Mouse (Mus musculus) heart, embryonic 14.5 days (tissue): ENCODE results near the gene Tmppe. TPM values are rescaled to one million over a fixed set of nuclear protein-coding genes. Genes with fewer than 3 reads are reported as not detected.

Experiments
- ATAC-seq: fragments of 200-750 bp; cut with Nextera tagmentation; 2 replicates; pipeline ENCODE4 v1.8.0; 2017; ENCODE audit warnings: low read depth, moderate TSS enrichment; ENCODE audit not compliant: insufficient number of reproducible peaks, insufficient read depth, low FRiP score
- H3K27ac ChIP-seq, 2 experiments: fragments of 200-500 bp in 1 of 2; fragments of 300-500 bp in 1 of 2; sonication (generic) in 1 of 2; replicated peaks in 1 of 2; 2 replicates each; pipeline ENCODE4 v1.5.1; 2012 to 2014; ENCODE audit warnings: low read depth in 2 of 2, low read length in 2 of 2, control low read depth in 1 of 2, mild to moderate bottlenecking in 1 of 2, mixed read lengths in 1 of 2; ENCODE audit not compliant: control insufficient read depth in 1 of 2, insufficient read depth in 1 of 2
- H3K27me3 ChIP-seq: fragments of 300-500 bp; sonication (generic); 2 replicates; pipeline ENCODE4 v1.6.1; 2014; ENCODE audit warnings: mild to moderate bottlenecking, low read length, control low read depth; ENCODE audit not compliant: control insufficient read depth, insufficient read depth
- H3K36me3 ChIP-seq: fragments of 300-500 bp; sonication (generic); 2 replicates; pipeline ENCODE4 v1.6.1; 2014; ENCODE audit warnings: mild to moderate bottlenecking, control low read depth, low read length, mixed read lengths; ENCODE audit not compliant: control insufficient read depth, insufficient read depth
- H3K4me1 ChIP-seq, 2 experiments: fragments of 200-500 bp in 1 of 2; fragments of 300-500 bp in 1 of 2; sonication (generic) in 1 of 2; 2 replicates each; pipeline ENCODE4 v1.6.1; 2012 to 2014; ENCODE audit warnings: low read length in 2 of 2, control low read depth in 1 of 2, mixed read lengths in 1 of 2; ENCODE audit not compliant: control insufficient read depth in 2 of 2, insufficient read depth in 2 of 2
- H3K4me2 ChIP-seq: fragments of 300-500 bp; sonication (generic); 2 replicates; pipeline ENCODE4 v1.6.1; 2014; ENCODE audit warnings: mild to moderate bottlenecking, low read length
- H3K4me3 ChIP-seq, 2 experiments: fragments of 200-500 bp in 1 of 2; fragments of 300-500 bp in 1 of 2; sonication (generic) in 1 of 2; 2 replicates each; pipeline ENCODE4 v1.5.1; 2012 to 2014; ENCODE audit warnings: low read length in 2 of 2, mild to moderate bottlenecking in 2 of 2, control low read depth in 1 of 2, low read depth in 1 of 2, moderate library complexity in 1 of 2; ENCODE audit not compliant: control insufficient read depth in 1 of 2, insufficient read depth in 1 of 2
- H3K9ac ChIP-seq: fragments of 300-500 bp; sonication (generic); 2 replicates; pipeline ENCODE4 v1.6.1; 2014; ENCODE audit warnings: mild to moderate bottlenecking, low read length
- H3K9me3 ChIP-seq: fragments of 300-500 bp; sonication (generic); 2 replicates; pipeline ENCODE4 v1.6.1; 2016; ENCODE audit warnings: low read length, control low read depth; ENCODE audit not compliant: control insufficient read depth
- WGBS: fragments of 180-500 bp; shearing (Covaris S2); extraction: QIAGEN DNeasy Blood & Tissue Kit; methylation state at CpG from one replicate; pipeline ENCODE4 v1.1.7; 2014; 5-methylcytosine and 5-hydroxymethylcytosine counted together
- polyA plus RNA-seq: library from polyadenylated mRNA; unstranded; fragments of >200 nt; fragmentation: Nextera tagmentation; extraction: Ambion mirVana; gene quantifications from 2 replicates; pipeline ENCODE4 v1.2.1, GENCODE M21; 2014

Gene Tmppe
- polyA plus RNA-seq, 1 experiment from 2014 or later = 3.0 TPM

DNA sequence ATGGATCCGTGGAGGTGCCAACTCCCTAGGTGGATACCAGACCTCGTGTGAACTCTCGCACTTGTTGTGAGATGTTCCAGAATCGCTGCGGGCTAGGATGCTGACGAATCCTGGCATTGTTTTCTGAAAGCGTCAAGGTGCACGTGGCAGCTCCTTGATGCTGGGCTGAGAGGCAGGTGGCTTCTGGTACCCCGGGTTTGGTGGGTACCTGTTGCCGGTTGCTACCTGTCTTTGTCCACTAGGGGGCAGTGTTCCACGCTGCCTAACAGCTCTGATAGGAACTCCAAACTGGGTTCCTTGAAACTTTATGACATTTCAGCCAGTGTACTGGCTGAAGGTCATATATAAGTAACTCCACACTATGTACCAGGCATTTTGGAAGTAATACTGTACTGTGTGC is 14.8 kb downstream of the Tmppe start:
- H3K4me3 ChIP-seq = no peak overlapping the region
- no peak overlapping the region for H3K4me2 ChIP-seq
- H3K27ac ChIP-seq = no peak overlapping the region
- peaks cover 5% of the 10 kb centered on the region for H3K9me3 ChIP-seq
- H3K36me3 ChIP-seq = peaks cover 28% of the 10 kb centered on the region
- H3K27me3 ChIP-seq = no peaks in the 10 kb centered on the region
- peaks cover 7 to 8% of the 10 kb centered on the region in 2 experiments for H3K4me1 ChIP-seq
- no peak for ATAC-seq
- no peak overlapping the region for H3K9ac ChIP-seq
- 22% methylated on average over 11 of the region's 11 CpGs for WGBS

DNA sequence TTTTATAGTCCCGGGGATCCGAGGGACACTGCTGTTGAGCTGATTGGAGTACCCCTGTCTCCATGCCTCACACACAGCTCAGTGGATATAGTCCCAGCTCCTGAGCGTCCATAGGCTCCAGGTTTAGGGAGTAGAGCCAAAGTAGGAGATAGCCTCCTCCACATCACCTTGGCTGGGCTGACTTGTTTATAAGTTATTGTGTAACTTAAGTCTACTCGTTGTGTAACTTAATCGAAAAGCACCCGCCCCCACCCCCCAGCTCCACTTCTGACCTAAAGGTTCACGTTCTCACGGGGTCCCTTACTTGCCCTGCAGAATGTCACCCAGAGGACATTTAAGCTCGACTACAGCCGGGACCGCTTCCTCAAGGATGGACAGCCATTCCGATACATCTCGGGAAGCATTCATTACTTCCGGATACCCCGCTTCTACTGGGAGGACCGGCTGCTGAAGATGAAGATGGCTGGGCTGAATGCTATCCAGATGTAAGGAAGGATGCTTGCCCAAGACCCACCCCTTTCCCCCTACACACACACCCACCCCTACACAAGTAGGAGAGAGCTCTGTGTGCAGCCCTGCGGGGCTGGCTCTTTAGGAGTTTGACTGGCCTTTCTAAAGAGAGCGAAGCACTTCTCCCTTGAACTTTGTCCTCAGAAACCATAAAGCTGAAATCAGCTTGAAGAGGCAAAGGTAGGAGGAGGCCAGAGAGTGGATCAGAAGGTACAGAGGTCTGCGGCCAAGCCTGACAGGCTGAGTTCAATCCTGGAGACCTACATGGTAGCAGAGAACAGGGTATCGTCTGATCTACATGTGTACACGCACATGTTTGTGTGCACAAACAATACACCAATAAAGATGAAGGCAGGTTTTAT is 16.0 kb downstream of the Tmppe start:
- Histone ChIP-seq H3K4me1 (peaks cover 7 to 8% of the 10 kb centered on the region in 2 experiments), H3K9ac (no peak overlapping the region), H3K4me2 (no peak overlapping the region), H3K36me3 (peaks cover 25% of the 10 kb centered on the region), H3K27ac (no peak overlapping the region), H3K4me3 (no peak overlapping the region), H3K27me3 (no peaks in the 10 kb centered on the region), H3K9me3 (no peaks in the 10 kb centered on the region)
- ATAC-seq = no peak
- WGBS = 89% methylated on average over 21 of the region's 21 CpGs

DNA sequence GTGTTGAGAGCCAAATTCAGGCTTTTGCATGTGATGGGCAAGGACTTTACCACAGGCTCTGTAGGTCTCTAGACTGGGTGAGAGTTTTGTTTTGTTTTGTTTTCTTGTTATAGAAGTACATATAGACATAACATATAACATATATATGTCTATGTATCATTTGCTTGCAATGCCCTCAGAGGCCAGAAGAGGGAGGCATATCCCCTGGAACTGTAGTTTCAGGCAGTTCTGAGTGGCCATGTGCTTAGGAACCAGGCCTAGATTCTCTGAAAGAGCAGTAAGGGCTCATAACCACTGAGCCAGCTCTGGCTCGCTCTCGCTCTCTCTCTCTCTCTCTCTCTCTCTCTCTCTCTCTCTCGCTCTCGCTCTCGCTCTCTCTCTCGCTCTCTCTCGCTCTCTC is 17.3 kb downstream of the Tmppe start:
- ATAC-seq = no peak
- H3K36me3 ChIP-seq = peaks cover 20% of the 10 kb centered on the region
- H3K4me3 ChIP-seq = no peak overlapping the region
- H3K4me1 ChIP-seq = no peaks in the 10 kb centered on the region
- no peak overlapping the region for H3K27ac ChIP-seq
- H3K9ac ChIP-seq = no peak overlapping the region
- no peaks in the 10 kb centered on the region for H3K9me3 ChIP-seq
- no peaks in the 10 kb centered on the region for H3K27me3 ChIP-seq
- H3K4me2 ChIP-seq = no peak overlapping the region
- 87% methylated on average over 7 of the region's 7 CpGs for WGBS

DNA sequence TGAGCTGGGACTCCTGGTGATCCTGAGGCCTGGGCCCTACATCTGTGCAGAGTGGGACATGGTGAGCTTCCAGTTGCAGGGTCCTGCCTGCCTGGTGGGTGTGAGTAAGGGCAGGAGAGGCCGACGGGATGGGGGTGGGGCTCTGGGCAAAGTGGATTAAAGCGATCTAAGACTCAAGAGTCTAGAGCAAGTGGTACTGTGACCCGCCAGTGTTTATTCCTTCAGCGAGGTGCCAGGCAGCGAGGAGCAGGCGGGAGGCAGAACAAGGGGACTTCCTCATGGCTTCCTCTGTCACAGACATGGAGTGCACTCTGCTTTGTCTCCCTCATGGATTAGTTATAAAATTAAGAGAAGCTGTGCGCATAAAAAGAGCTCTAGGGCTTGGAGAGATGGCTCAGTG is 19.5 kb downstream of the Tmppe start:
- no peak overlapping the region for H3K9ac ChIP-seq
- H3K36me3 ChIP-seq = peaks cover 25% of the 10 kb centered on the region
- peaks cover 3% of the 10 kb centered on the region for H3K9me3 ChIP-seq
- no peak overlapping the region for H3K4me2 ChIP-seq
- no peak overlapping the region for H3K4me3 ChIP-seq
- 65% methylated on average over 8 of the region's 8 CpGs for WGBS
- no peak overlapping the region for H3K27ac ChIP-seq
- no peaks in the 10 kb centered on the region for H3K4me1 ChIP-seq
- H3K27me3 ChIP-seq = no peaks in the 10 kb centered on the region
- no peak for ATAC-seq

DNA sequence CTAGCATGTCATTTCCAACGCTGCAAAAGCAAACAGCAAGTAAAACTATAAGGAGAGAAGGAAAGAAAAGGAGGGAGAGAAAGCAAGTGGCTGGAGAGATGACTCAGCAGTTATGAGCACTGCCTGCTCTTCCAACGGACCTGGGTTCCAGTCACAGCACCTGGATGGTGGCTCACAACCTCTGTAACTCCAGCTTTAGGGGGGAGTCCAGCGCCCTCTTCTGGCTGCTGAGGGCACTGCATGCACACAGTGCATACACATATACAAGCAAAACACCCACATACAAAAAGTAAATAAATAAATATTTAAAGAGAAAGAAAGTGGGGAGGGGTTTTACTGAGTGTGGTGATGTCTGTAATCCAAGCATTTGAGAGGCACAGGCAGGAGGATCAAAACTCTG is 20.1 kb downstream of the Tmppe start:
- no peak for ATAC-seq
- Histone ChIP-seq H3K9ac (no peak overlapping the region), H3K9me3 (peaks cover 6% of the 10 kb centered on the region), H3K27ac (no peak overlapping the region), H3K4me3 (no peak overlapping the region), H3K4me2 (no peak overlapping the region), H3K36me3 (peaks cover 31% of the 10 kb centered on the region), H3K4me1 (no peaks in the 10 kb centered on the region), H3K27me3 (no peaks in the 10 kb centered on the region)
- 64% methylated on average over 3 of the region's 3 CpGs for WGBS

DNA sequence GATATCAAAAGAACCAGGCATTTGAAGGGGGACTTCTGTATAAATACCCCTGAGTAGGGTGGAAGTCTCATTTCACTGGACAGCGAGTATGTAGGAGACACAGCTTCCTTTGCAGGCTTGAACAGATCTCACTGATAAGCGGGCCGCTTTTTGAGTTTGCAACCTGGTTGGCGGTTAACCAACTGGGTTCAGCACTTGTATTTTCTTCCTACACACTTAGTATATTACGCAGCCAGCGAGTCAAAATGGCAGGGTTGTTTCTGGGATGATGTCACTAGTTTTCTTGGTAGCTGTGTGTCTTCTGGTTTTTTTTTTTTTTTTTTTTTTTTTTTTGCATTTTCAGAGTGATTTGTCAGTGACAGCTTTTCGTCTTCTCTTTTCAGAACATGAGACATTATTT is 20.9 kb downstream of the Tmppe start:
- Histone ChIP-seq H3K4me1 (no peaks in the 10 kb centered on the region), H3K27ac (no peak overlapping the region), H3K4me2 (no peak overlapping the region), H3K9ac (no peak overlapping the region), H3K27me3 (no peaks in the 10 kb centered on the region), H3K4me3 (no peak overlapping the region), H3K9me3 (peaks cover 6% of the 10 kb centered on the region), H3K36me3 (peaks cover 32% of the 10 kb centered on the region)
- WGBS = 87% methylated on average over 7 of the region's 7 CpGs
- ATAC-seq = no peak

DNA sequence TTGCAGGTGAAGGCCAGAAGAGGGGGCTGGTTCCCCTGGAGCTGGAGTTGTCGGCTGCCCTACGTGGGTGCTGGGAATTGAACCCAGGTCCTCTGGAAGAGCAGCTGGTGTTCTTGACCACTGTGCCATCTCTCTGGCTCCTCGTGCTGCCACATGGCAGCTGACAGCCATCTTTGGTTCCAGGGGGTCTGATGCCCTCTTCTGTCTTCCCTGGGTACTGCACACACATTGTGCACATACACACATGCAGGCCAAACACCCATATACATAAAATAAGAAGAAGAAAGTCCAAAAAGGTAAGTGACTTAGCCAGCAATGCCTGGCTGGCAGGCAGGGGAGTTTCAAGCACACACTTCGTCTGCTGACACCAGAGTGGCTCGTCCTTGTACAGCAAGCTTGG is 24.7 kb downstream of the Tmppe start:
- H3K36me3 ChIP-seq = peaks cover 25% of the 10 kb centered on the region
- H3K4me3 ChIP-seq = no peak overlapping the region
- 94% methylated on average over 5 of the region's 5 CpGs for WGBS
- no peak overlapping the region for H3K4me2 ChIP-seq
- no peaks in the 10 kb centered on the region for H3K4me1 ChIP-seq
- no peak for ATAC-seq
- H3K9me3 ChIP-seq = peaks cover 6% of the 10 kb centered on the region
- H3K27me3 ChIP-seq = no peaks in the 10 kb centered on the region
- no peak overlapping the region for H3K9ac ChIP-seq
- no peak overlapping the region for H3K27ac ChIP-seq

DNA sequence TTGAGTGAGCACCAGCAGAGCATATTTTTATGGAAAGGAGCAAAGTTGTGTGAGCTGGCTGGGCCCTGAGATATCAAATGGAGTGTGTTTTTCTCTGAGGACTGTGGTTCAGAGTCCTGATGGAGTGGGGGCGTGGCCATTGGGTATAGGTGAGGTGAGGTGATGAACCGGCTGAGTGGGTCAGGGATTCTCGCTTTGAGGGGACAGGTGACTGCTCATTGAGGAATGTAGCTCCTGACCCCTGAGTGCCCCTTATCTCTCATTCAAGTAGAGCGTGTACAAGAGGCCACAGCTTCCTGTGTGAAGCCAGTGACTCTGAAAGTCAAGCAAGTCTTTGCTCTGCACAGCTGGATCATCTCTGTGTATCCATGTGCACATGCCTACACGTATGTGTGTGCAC is 25.3 kb downstream of the Tmppe start:
- Histone ChIP-seq H3K9me3 (peaks cover 6% of the 10 kb centered on the region), H3K4me2 (no peak overlapping the region), H3K4me1 (no peaks in the 10 kb centered on the region), H3K36me3 (peaks cover 25% of the 10 kb centered on the region), H3K27ac (no peak overlapping the region), H3K27me3 (no peaks in the 10 kb centered on the region), H3K9ac (no peak overlapping the region), H3K4me3 (no peak overlapping the region)
- WGBS = 57% methylated on average over 5 of the region's 5 CpGs
- ATAC-seq = no peak
